Mouse (Mus musculus): ENCODE measurements around the gene Enpp7. TPM values are rescaled to one million over a fixed set of nuclear protein-coding genes. Genes with fewer than 3 reads are reported as not detected.

The Enpp7 gene
- polyA plus RNA-seq, 1 experiment from 2014 or later, result not detected

DNA sequence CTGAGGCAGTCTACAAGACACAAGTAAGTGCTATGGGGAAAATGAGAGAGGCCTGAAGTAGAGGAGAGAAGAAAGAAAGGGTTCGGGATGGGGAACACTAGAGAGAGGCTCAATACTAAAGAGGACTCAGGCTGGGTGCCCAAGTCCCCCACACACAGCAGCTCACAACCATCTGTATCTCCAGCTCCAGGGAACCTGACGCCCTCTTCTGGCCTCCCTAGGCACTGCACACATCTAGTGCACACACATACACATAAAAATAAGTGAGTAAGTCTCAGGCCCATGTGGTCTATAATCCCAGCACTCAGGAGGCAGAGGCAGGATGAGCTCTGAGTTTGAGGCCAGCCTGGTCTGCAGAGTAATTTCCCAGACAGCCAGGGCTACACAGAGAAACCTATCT is 12.9 kb downstream of the Enpp7 start:
- 64% methylated on average over 2 of the region's 2 CpGs for whole genome bisulfite sequencing
- H3K9me3 ChIP-seq (ENCODE audit: control insufficient read depth, low read length), result no peaks in the 10 kb centered on the region

DNA sequence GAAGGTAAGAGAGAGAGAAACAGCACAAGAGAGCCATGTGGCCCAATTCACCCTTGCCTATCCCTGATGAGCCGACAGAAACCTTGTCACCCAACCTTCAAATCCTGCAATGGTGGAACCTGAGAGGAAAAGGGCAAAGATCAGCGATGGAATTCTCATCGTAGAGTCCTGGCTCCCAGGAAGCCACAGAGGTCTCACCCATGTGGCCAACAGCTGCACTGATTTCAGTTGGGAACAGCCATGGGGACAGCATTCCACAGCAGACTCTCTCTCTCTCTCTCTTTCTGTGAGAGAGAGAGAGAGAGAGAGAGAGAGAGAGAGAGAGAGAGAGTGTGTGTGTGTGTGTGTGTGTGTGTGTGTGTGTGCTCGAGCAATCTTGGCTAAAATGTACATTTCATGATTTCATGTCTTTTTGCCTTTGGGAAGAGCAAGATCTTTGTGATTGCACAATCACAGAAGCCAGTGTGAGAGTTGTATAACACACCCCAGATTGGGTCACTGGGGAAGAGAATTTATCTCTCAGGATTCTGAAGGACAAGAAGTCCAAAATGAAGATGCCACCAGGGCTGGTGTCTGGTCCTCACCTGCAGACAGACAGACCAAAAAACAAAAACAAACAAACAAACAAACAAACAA is 13.6 kb downstream of the Enpp7 start:
- H3K4me3 ChIP-seq (ENCODE audit: low read depth, low read length), result no peak overlapping the region
- H3K36me3 ChIP-seq (ENCODE audit: control insufficient read depth, insufficient read depth, low read length), result no peaks in the 10 kb centered on the region
- WGBS, result 65% methylated on average over 4 of the region's 4 CpGs
- no peak for ATAC-seq (replicated peaks; ENCODE audit: low FRiP score)
- no peak overlapping the region for H3K4me2 ChIP-seq
- no peaks in the 10 kb centered on the region for H3K4me1 ChIP-seq (replicated peaks; ENCODE audit: control insufficient read depth, insufficient read depth, low read length)
- DNase-seq (ENCODE audit: low spot score), result no peak
- H3K9me3 ChIP-seq (ENCODE audit: control insufficient read depth, low read length), result no peaks in the 10 kb centered on the region
- H3K27me3 ChIP-seq (replicated peaks; ENCODE audit: control insufficient read depth, insufficient read depth, low read length), result peaks cover 22% of the 10 kb centered on the region
- no peak overlapping the region for H3K9ac ChIP-seq (ENCODE audit: low read depth, low read length)
- H3K27ac ChIP-seq (ENCODE audit: low read depth, low read length), result no peak overlapping the region

More for the DNA sequence above, 12.9 kb downstream of the Enpp7 start:
- DNase-seq (ENCODE audit: low spot score), result no peak
- H3K27me3 ChIP-seq (replicated peaks; ENCODE audit: control insufficient read depth, insufficient read depth, low read length), result peaks cover 22% of the 10 kb centered on the region
- no peak overlapping the region for H3K4me3 ChIP-seq (ENCODE audit: low read depth, low read length)
- no peak overlapping the region for H3K4me2 ChIP-seq
- H3K9ac ChIP-seq (ENCODE audit: low read depth, low read length), result no peak overlapping the region
- H3K4me1 ChIP-seq (replicated peaks; ENCODE audit: control insufficient read depth, insufficient read depth, low read length), result no peaks in the 10 kb centered on the region
- no peaks in the 10 kb centered on the region for H3K36me3 ChIP-seq (ENCODE audit: control insufficient read depth, insufficient read depth, low read length)
- no peak overlapping the region for H3K27ac ChIP-seq (ENCODE audit: low read depth, low read length)
- no peak for ATAC-seq (replicated peaks; ENCODE audit: low FRiP score)

DNA sequence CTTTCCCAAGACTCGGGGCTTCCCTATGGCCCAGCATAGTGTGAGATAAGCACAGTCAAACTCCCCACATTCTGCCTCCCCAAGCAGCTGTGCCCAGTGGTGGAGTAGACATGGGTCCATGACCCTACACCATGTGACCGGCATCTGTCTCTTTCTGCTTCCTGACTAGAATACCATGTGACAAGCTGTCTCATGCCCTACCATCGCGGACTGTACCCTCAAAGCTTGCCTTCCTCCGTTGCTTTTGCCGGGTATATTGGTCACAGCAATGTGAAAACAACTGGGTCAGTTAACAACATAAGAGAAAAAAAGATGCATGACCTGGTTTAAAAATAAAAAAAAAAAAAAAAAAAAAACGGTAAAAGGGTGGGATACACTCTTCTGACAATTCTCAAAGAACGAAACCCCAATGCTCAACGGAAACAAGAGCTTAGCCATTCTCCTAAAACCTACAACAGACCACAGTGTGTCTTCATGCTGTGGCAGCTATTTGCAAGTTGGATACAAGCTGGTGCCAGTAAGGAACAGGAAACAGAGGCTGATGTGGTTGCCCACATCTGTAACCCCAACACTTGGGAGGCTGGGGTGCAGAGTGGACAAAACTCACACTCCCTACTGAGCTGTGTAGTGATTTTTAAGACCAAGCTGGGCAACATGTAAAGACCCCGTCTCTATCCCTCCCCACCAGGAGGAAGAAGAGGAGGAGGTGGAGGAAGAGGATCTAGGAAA is 17.7 kb downstream of the Enpp7 start:
- no peak overlapping the region for H3K27ac ChIP-seq (ENCODE audit: low read depth, low read length)
- no peaks in the 10 kb centered on the region for H3K9me3 ChIP-seq (ENCODE audit: control insufficient read depth, low read length)
- no peak overlapping the region for H3K4me3 ChIP-seq (ENCODE audit: low read depth, low read length)
- H3K4me1 ChIP-seq (replicated peaks; ENCODE audit: control insufficient read depth, insufficient read depth, low read length), result no peaks in the 10 kb centered on the region
- peaks cover under 1% of the 10 kb centered on the region; the same call in 1 of the 2 replicates for H3K27me3 ChIP-seq (replicated peaks; ENCODE audit: control insufficient read depth, insufficient read depth, low read length)
- H3K4me2 ChIP-seq, result no peak overlapping the region
- no peak for DNase-seq (ENCODE audit: low spot score)
- no peak for ATAC-seq (replicated peaks; ENCODE audit: low FRiP score)
- WGBS, result 81% methylated on average over 10 of the region's 10 CpGs
- no peak overlapping the region for H3K9ac ChIP-seq (ENCODE audit: low read depth, low read length)
- H3K36me3 ChIP-seq (ENCODE audit: control insufficient read depth, insufficient read depth, low read length), result no peaks in the 10 kb centered on the region

DNA sequence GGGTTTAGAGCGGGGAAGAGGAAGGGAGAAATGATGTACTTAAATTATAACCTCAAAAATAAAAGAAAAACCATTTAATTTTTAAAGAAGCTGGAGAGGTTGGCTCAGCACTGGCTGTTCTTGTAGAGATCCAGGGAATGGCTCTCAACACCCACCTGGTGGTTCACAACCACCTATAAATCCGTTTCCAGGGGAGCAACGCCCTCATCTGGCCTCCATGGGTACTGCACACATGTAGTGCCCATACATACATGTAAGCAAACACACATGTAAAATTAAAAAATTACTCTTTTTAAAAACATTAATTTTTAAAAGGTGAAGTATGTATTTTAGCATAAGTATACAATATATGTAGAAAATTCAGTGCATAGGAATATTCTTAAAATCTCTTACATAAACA is 18.5 kb downstream of the Enpp7 start:
- Histone ChIP-seq H3K9me3 (ENCODE audit: control insufficient read depth, low read length) (no peaks in the 10 kb centered on the region), H3K36me3 (ENCODE audit: control insufficient read depth, insufficient read depth, low read length) (no peaks in the 10 kb centered on the region), H3K27ac (ENCODE audit: low read depth, low read length) (no peak overlapping the region), H3K4me1 (replicated peaks; ENCODE audit: control insufficient read depth, insufficient read depth, low read length) (no peaks in the 10 kb centered on the region), H3K27me3 (replicated peaks; ENCODE audit: control insufficient read depth, insufficient read depth, low read length) (no peaks in the 10 kb centered on the region), H3K4me3 (ENCODE audit: low read depth, low read length) (no peak overlapping the region), H3K9ac (ENCODE audit: low read depth, low read length) (no peak overlapping the region), H3K4me2 (no peak overlapping the region)
- DNase-seq (ENCODE audit: low spot score) (no peak), ATAC-seq (replicated peaks; ENCODE audit: low FRiP score) (no peak)
- 55% methylated on average over 3 of the region's 3 CpGs for WGBS

DNA sequence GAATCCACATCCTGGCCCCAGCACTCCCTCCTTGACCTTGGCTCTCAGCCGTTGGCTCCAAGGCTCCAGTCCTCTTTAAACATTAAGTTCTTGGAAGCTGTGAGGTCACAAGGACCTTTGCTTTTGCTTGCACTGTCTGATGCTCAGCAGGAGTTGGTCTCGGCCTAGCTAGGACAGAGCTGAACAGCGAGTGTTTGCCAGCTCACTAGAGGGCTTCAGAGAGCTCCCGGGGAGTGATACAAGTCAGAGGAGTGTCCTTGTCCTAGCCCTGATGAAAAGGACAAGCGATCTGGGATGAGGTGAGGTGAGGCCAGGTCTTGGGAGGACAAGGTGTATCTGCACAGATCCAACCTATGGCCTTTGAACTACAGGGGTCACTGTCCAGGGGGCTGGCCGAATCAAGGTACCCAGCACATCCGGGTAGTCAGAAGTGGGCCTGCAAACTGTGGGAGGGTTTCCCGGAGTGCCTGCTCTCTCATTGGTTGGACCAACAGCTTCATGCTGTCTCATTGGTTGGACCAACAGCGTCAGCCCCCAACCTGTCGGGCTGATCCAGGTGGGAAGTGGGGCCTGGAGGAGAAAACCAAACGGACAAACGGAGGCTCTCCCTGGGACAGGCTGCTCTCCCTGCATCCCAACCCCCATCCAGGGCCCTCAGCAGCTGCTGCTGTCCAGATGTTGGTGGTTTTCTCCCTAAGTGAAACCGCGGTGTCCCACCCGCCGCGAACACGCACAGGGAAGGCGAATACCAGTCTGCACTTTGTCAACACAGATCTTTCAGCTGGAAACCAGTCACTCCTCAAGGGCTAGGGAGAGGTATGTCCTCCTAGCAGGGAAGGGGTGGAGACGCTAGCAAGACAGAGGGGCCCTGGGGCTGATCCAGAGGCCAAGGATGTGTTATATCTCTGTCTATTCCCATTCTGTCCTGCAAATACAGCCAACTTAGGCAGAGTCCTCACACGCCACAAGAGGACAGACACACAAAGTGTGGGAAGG is 19.8 kb downstream of the Enpp7 start:
- Histone ChIP-seq H3K9ac (ENCODE audit: low read depth, low read length) (peak overlapping the region; percentile 39; the same call in 1 of the 2 replicates), H3K27me3 (replicated peaks; ENCODE audit: control insufficient read depth, insufficient read depth, low read length) (no peaks in the 10 kb centered on the region)

GRCm38 (mm10) chr11:119014455-119014854 is 26.5 kb downstream of the Enpp7 start:
- Histone ChIP-seq H3K36me3 (ENCODE audit: control insufficient read depth, insufficient read depth, low read length) (no peaks in the 10 kb centered on the region), H3K4me3 (ENCODE audit: low read depth, low read length) (no peak overlapping the region), H3K27me3 (replicated peaks; ENCODE audit: control insufficient read depth, insufficient read depth, low read length) (no peaks in the 10 kb centered on the region), H3K27ac (ENCODE audit: low read depth, low read length) (no peak overlapping the region), H3K9me3 (ENCODE audit: control insufficient read depth, low read length) (no peaks in the 10 kb centered on the region), H3K4me2 (no peak overlapping the region), H3K4me1 (replicated peaks; ENCODE audit: control insufficient read depth, insufficient read depth, low read length) (no peaks in the 10 kb centered on the region), H3K9ac (ENCODE audit: low read depth, low read length) (no peak overlapping the region)
- ATAC-seq (replicated peaks; ENCODE audit: low FRiP score) (no peak), DNase-seq (ENCODE audit: low spot score) (no peak)
- WGBS, result 74% methylated on average over 7 of the region's 7 CpGs

More for the DNA sequence above, 19.8 kb downstream of the Enpp7 start:
- no peaks in the 10 kb centered on the region for H3K4me1 ChIP-seq (replicated peaks; ENCODE audit: control insufficient read depth, insufficient read depth, low read length)
- no peak for DNase-seq (ENCODE audit: low spot score)
- 27% methylated on average over 21 of the region's 21 CpGs for WGBS
- H3K9me3 ChIP-seq (ENCODE audit: control insufficient read depth, low read length), result no peaks in the 10 kb centered on the region
- H3K4me2 ChIP-seq, result peak overlapping the region; percentile 54
- no peak; the same call in 1 of the 2 replicates for ATAC-seq (replicated peaks; ENCODE audit: low FRiP score)
- H3K36me3 ChIP-seq (ENCODE audit: control insufficient read depth, insufficient read depth, low read length), result no peaks in the 10 kb centered on the region
- H3K27ac ChIP-seq (ENCODE audit: low read depth, low read length), result no peak overlapping the region
- H3K4me3 ChIP-seq (ENCODE audit: low read depth, low read length), result peak overlapping the region; percentile 24

DNA sequence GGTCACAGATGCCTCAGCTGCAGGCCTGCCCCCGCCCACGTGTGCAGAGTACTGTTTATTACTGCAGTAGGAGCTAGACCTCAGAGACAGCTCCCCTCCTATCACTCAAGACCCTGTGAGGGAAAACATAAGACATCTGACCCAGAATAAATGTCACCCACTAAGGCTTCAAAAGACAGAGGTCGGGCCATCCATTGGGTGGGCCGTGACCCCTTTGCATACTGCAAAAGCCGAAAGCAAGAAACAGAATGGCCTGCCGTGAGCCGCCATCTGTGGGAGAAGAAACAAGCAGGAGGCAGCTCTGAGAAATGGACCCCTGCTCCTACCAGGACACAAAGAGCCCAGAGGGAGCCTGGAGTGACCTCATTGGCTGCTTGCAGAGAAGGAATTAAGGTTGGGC is 29.5 kb downstream of the Enpp7 start:
- no peaks in the 10 kb centered on the region for H3K36me3 ChIP-seq (ENCODE audit: control insufficient read depth, insufficient read depth, low read length)
- no peak overlapping the region for H3K4me2 ChIP-seq
- no peaks in the 10 kb centered on the region for H3K4me1 ChIP-seq (replicated peaks; ENCODE audit: control insufficient read depth, insufficient read depth, low read length)
- ATAC-seq (replicated peaks; ENCODE audit: low FRiP score) (no peak), DNase-seq (ENCODE audit: low spot score) (no peak)
- 80% methylated on average over 7 of the region's 7 CpGs for WGBS
- H3K27me3 ChIP-seq (replicated peaks; ENCODE audit: control insufficient read depth, insufficient read depth, low read length), result peaks cover 25% of the 10 kb centered on the region
- H3K4me3 ChIP-seq (ENCODE audit: low read depth, low read length), result no peak overlapping the region
- no peaks in the 10 kb centered on the region for H3K9me3 ChIP-seq (ENCODE audit: control insufficient read depth, low read length)
- H3K27ac ChIP-seq (ENCODE audit: low read depth, low read length), result no peak overlapping the region
- H3K9ac ChIP-seq (ENCODE audit: low read depth, low read length), result no peak overlapping the region

DNA sequence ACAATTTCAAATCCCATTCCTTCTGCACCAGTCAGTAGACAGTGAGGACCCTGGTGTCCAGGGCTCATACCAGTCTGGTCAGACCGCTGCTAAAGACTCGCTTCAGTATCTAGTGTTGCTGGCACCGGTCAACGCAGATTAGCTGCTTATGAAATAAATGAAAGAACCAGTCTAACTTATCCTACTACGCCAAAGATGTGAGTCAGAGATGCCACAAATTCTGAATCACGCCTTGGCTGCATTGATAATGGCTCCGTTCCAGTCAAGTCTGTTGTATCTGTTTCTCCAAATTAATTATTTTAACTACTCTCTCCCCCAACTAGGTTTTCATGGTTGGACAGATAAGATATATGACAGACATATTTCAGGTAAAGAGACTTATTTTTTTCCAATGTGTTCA is 33.2 kb downstream of the Enpp7 start:
- 80% methylated on average over 7 of the region's 7 CpGs for WGBS
- Histone ChIP-seq H3K9ac (ENCODE audit: low read depth, low read length) (no peak overlapping the region), H3K4me3 (ENCODE audit: low read depth, low read length) (no peak overlapping the region), H3K4me1 (replicated peaks; ENCODE audit: control insufficient read depth, insufficient read depth, low read length) (peaks cover 8% of the 10 kb centered on the region), H3K27ac (ENCODE audit: low read depth, low read length) (no peak overlapping the region), H3K27me3 (replicated peaks; ENCODE audit: control insufficient read depth, insufficient read depth, low read length) (peaks cover 41% of the 10 kb centered on the region), H3K4me2 (no peak overlapping the region), H3K9me3 (ENCODE audit: control insufficient read depth, low read length) (no peaks in the 10 kb centered on the region), H3K36me3 (ENCODE audit: control insufficient read depth, insufficient read depth, low read length) (no peaks in the 10 kb centered on the region)
- ATAC-seq (replicated peaks; ENCODE audit: low FRiP score) (no peak), DNase-seq (ENCODE audit: low spot score) (no peak)

Measured in liver, embryonic 11.5 days (tissue).